Mouse (Mus musculus) stomach, embryonic 16.5 days (tissue): ENCODE measurements around the gene Uprt. TPM values are rescaled to one million over a fixed set of nuclear protein-coding genes. Genes with fewer than 3 reads are reported as not detected.

Source experiments
- ATAC-seq: fragments of 200-750 bp; cut with Nextera tagmentation; 2 replicates; pipeline ENCODE4 v1.8.0; 2017; ENCODE audit warnings: moderate number of reproducible peaks, moderate TSS enrichment; ENCODE audit not compliant: insufficient read depth, low FRiP score
- H3K27ac ChIP-seq: fragments of 300-500 bp; sonication (generic); 2 replicates; pipeline ENCODE4 v1.5.1; 2014; ENCODE audit warnings: low read length
- H3K27me3 ChIP-seq: fragments of 300-500 bp; sonication (generic); 2 replicates; pipeline ENCODE4 v1.6.1; 2014; ENCODE audit warnings: low read length, control low read depth, mixed read lengths; ENCODE audit not compliant: control insufficient read depth, insufficient read depth
- H3K36me3 ChIP-seq: fragments of 300-500 bp; sonication (generic); 2 replicates; pipeline ENCODE4 v1.6.1; 2014; ENCODE audit warnings: low read length; ENCODE audit not compliant: control insufficient read depth, insufficient read depth
- H3K4me1 ChIP-seq: fragments of 300-500 bp; sonication (generic); 2 replicates; pipeline ENCODE4 v1.6.1; 2014; ENCODE audit warnings: low read length, control low read depth, mixed read lengths; ENCODE audit not compliant: control insufficient read depth, insufficient read depth
- H3K4me2 ChIP-seq: fragments of 300-500 bp; sonication (generic); 2 replicates; pipeline ENCODE4 v1.6.1; 2014; ENCODE audit warnings: low read depth, low read length, mixed read lengths
- H3K4me3 ChIP-seq: fragments of 300-500 bp; sonication (generic); replicated peaks from 2 replicates; pipeline ENCODE4 v1.5.1; 2014; ENCODE audit warnings: mild to moderate bottlenecking, low read length
- H3K9ac ChIP-seq: fragments of 300-500 bp; sonication (generic); 2 replicates; pipeline ENCODE4 v1.6.1; 2014; ENCODE audit warnings: low read length
- H3K9me3 ChIP-seq: fragments of 300-500 bp; sonication (generic); replicated peaks from 2 replicates; pipeline ENCODE4 v1.6.1; 2016; ENCODE audit warnings: low read length, control low read depth; ENCODE audit not compliant: control insufficient read depth
- WGBS: fragments of 180-500 bp; shearing (Covaris S2); extraction: QIAGEN DNeasy Blood & Tissue Kit; methylation state at CpG from one replicate; pipeline ENCODE4 v1.1.7; 2014; 5-methylcytosine and 5-hydroxymethylcytosine counted together
- polyA plus RNA-seq: library from polyadenylated mRNA; unstranded; fragments of >200 nt; fragmentation: Nextera tagmentation; extraction: Ambion mirVana; gene quantifications from 2 replicates; pipeline ENCODE4 v1.2.1, GENCODE M21; 2015

The Uprt gene
- polyA plus RNA-seq, 1 experiment from 2014 or later: 1.9 TPM

- no peaks in the 10 kb centered on the region for H3K4me1 ChIP-seq
- H3K27me3 ChIP-seq: peaks cover 2% of the 10 kb centered on the region; the same call in 1 of the 2 replicates
- no peak overlapping the region for H3K4me3 ChIP-seq
- ATAC-seq: no peak
- WGBS: 80% methylated on average over 4 of the region's 4 CpGs
- no peak overlapping the region for H3K27ac ChIP-seq
- no peak overlapping the region for H3K9ac ChIP-seq
- no peaks in the 10 kb centered on the region for H3K9me3 ChIP-seq
- no peak overlapping the region for H3K4me2 ChIP-seq
- H3K36me3 ChIP-seq: no peaks in the 10 kb centered on the region
These were observed 6.4 kb downstream of the Uprt start for GRCm38 (mm10) chrX:104488870-104489467.

GRCm38 (mm10) chrX:104489626-104490355, 7.2 kb downstream of the Uprt start:
- Histone ChIP-seq H3K9ac (no peak overlapping the region), H3K4me2 (no peak overlapping the region), H3K4me1 (no peaks in the 10 kb centered on the region), H3K4me3 (no peak overlapping the region), H3K27ac (no peak overlapping the region), H3K36me3 (no peaks in the 10 kb centered on the region), H3K9me3 (no peaks in the 10 kb centered on the region), H3K27me3 (peaks cover 2% of the 10 kb centered on the region; the same call in 1 of the 2 replicates)
- WGBS: 48% methylated on average over 4 of the region's 4 CpGs
- no peak for ATAC-seq

GRCm38 (mm10) chrX:104501765-104502164, 19.1 kb downstream of the Uprt start:
- no peaks in the 10 kb centered on the region; the same call in 1 of the 2 replicates for H3K27me3 ChIP-seq
- WGBS: 89% methylated on average over 5 of the region's 5 CpGs
- H3K27ac ChIP-seq: no peak overlapping the region
- no peak overlapping the region for H3K4me2 ChIP-seq
- no peak for ATAC-seq
- H3K36me3 ChIP-seq: no peaks in the 10 kb centered on the region
- no peaks in the 10 kb centered on the region for H3K9me3 ChIP-seq
- no peak overlapping the region for H3K9ac ChIP-seq
- no peak overlapping the region for H3K4me3 ChIP-seq
- H3K4me1 ChIP-seq: no peaks in the 10 kb centered on the region

GRCm38 (mm10) chrX:104542635-104543034, 60.0 kb downstream of the Uprt start:
- Histone ChIP-seq H3K4me1 (no peaks in the 10 kb centered on the region), H3K27ac (no peak overlapping the region), H3K9me3 (no peaks in the 10 kb centered on the region), H3K36me3 (no peaks in the 10 kb centered on the region), H3K4me3 (no peak overlapping the region), H3K4me2 (no peak overlapping the region), H3K27me3 (no peaks in the 10 kb centered on the region; the same call in 1 of the 2 replicates), H3K9ac (no peak overlapping the region)
- no peak for ATAC-seq
- 88% methylated on average over 4 of the region's 4 CpGs for WGBS

- no peaks in the 10 kb centered on the region for H3K9me3 ChIP-seq
- H3K4me2 ChIP-seq: no peak overlapping the region
- no peak overlapping the region for H3K9ac ChIP-seq
- no peak for ATAC-seq
- H3K27me3 ChIP-seq: no peaks in the 10 kb centered on the region; the same call in 1 of the 2 replicates
- no peak overlapping the region for H3K27ac ChIP-seq
- H3K4me3 ChIP-seq: no peak overlapping the region
- no peaks in the 10 kb centered on the region for H3K4me1 ChIP-seq
- WGBS: 74% methylated on average over 4 of the region's 4 CpGs
- no peaks in the 10 kb centered on the region for H3K36me3 ChIP-seq
These were observed 61.4 kb downstream of the Uprt start for GRCm38 (mm10) chrX:104543919-104544595.

- ATAC-seq: no peak
These were observed 62.7 kb downstream of the Uprt start for GRCm38 (mm10) chrX:104545283-104545682.

More at GRCm38 (mm10) chrX:104545283-104545682, 62.7 kb downstream of the Uprt start:
- Histone ChIP-seq H3K4me1 (no peaks in the 10 kb centered on the region), H3K9ac (no peak overlapping the region), H3K9me3 (no peaks in the 10 kb centered on the region), H3K4me2 (no peak overlapping the region), H3K4me3 (no peak overlapping the region), H3K27ac (no peak overlapping the region), H3K27me3 (no peaks in the 10 kb centered on the region), H3K36me3 (no peaks in the 10 kb centered on the region)
- WGBS: 93% methylated on average over 1 of the region's 1 CpGs

Other genes with a start within 250 kb of the Uprt start
- 8.4 and 9.7 TPM in 2 replicates for gene Abcb7, start 69.0 kb upstream of the Uprt start, polyA plus RNA-seq
- 8.1 TPM in 2 replicates for gene Zdhhc15, start 188.2 kb downstream of the Uprt start, polyA plus RNA-seq